Mouse (Mus musculus) midbrain, embryonic 13.5 days (tissue): ENCODE measurements at regions not wholly inside any gene's neighbourhood (a gene's known extent, or its start where the extent isn't known, plus 50 kb on each side); places are given as distances from the start of the nearest gene placed in this dataset.
A peak's percentile ranks its signal among the peaks of the same experiment; 100 is the strongest.

ENCODE experiments used
- ATAC-seq: fragments of 200-750 bp; cut with Nextera tagmentation; 2 replicates; pipeline ENCODE4 v1.8.0; 2017; ENCODE audit warnings: mild to moderate bottlenecking, moderate TSS enrichment, moderate library complexity
- H3K27ac ChIP-seq: fragments of 300-500 bp; sonication (generic); 2 replicates; pipeline ENCODE4 v1.5.1; 2015; ENCODE audit warnings: inconsistent platforms, mild to moderate bottlenecking, moderate library complexity
- H3K27me3 ChIP-seq: fragments of 300-500 bp; sonication (generic); 2 replicates; pipeline ENCODE4 v1.6.1; 2015; ENCODE audit warnings: mild to moderate bottlenecking, inconsistent platforms
- H3K36me3 ChIP-seq: fragments of 300-500 bp; sonication (generic); 2 replicates; pipeline ENCODE4 v1.6.1; 2015; ENCODE audit warnings: mild to moderate bottlenecking, inconsistent platforms
- H3K4me1 ChIP-seq: fragments of 300-500 bp; sonication (generic); replicated peaks from 2 replicates; pipeline ENCODE4 v1.6.1; 2015; ENCODE audit warnings: inconsistent platforms
- H3K4me2 ChIP-seq: fragments of 300-500 bp; sonication (generic); replicated peaks from 2 replicates; pipeline ENCODE4 v1.6.1; 2015; ENCODE audit warnings: moderate library complexity, mild to moderate bottlenecking, inconsistent platforms
- H3K4me3 ChIP-seq: fragments of 300-500 bp; sonication (generic); replicated peaks from 2 replicates; pipeline ENCODE4 v1.5.1; 2015; ENCODE audit warnings: mild to moderate bottlenecking, inconsistent platforms
- H3K9ac ChIP-seq: fragments of 300-500 bp; sonication (generic); replicated peaks from 2 replicates; pipeline ENCODE4 v1.6.1; 2015; ENCODE audit warnings: mild to moderate bottlenecking, inconsistent platforms
- H3K9me3 ChIP-seq: fragments of 300-500 bp; sonication (generic); 2 replicates; pipeline ENCODE4 v1.6.1; 2016; ENCODE audit warnings: mild to moderate bottlenecking, inconsistent platforms
- WGBS: fragments of 180-500 bp; shearing (Covaris S2); methylation state at CpG from one replicate; pipeline ENCODE4 v1.1.7; 2015; 5-methylcytosine and 5-hydroxymethylcytosine counted together

GRCm38 (mm10) chr3:120810527-120810926, 361.0 kb downstream of the Rwdd3 start:
- 58% methylated on average over 5 of the region's 5 CpGs for WGBS
- ATAC-seq: peak; percentile 34; the same call in 1 of the 2 replicates
- Histone ChIP-seq H3K27ac (0 out of 2 replicates have a peak overlapping the region, but pooled peaks have one; percentile 31), H3K27me3 (no peaks in the 10 kb centered on the region), H3K36me3 (no peaks in the 10 kb centered on the region), H3K4me3 (no peak overlapping the region), H3K4me2 (no peak overlapping the region), H3K4me1 (peaks cover 14% of the 10 kb centered on the region), H3K9ac (no peak overlapping the region), H3K9me3 (no peaks in the 10 kb centered on the region)

DNA sequence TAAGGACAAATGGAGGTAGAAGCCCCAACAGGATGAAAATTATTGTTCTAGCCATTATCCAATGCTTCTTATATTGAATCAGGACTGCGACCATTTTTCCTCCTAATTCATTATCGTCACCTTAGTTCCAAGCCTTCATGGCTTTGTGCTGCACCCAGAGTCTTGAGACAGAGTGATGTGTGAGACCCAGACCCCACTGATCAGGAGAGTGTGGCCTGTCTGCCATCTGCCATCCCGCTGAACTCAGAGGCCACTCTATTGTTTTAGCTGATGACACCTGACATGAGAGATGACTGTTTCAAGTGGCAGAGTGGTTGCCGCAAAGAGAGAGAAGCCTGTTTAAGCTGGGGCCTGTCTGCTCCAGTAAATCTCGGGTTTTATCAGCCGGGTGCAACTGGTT, 361.4 kb downstream of the Rwdd3 start:
- 0 out of 2 replicates have a peak, but pooled peaks have one; percentile 56 for ATAC-seq
- no peaks in the 10 kb centered on the region for H3K27me3 ChIP-seq
- H3K9ac ChIP-seq: no peak overlapping the region
- peaks cover 14% of the 10 kb centered on the region for H3K4me1 ChIP-seq
- 63% methylated on average over 6 of the region's 6 CpGs for WGBS
- H3K36me3 ChIP-seq: no peaks in the 10 kb centered on the region
- H3K9me3 ChIP-seq: no peaks in the 10 kb centered on the region
- peak overlapping the region; percentile 31; the same call in 1 of the 2 replicates for H3K27ac ChIP-seq
- H3K4me2 ChIP-seq: no peak overlapping the region
- H3K4me3 ChIP-seq: no peak overlapping the region

GRCm38 (mm10) chr3:120786659-120787058, 384.8 kb downstream of the Rwdd3 start:
- H3K27me3 ChIP-seq: no peaks in the 10 kb centered on the region
- H3K36me3 ChIP-seq: no peaks in the 10 kb centered on the region
- H3K27ac ChIP-seq: no peak overlapping the region
- ATAC-seq: no peak
- no peaks in the 10 kb centered on the region for H3K9me3 ChIP-seq
- no peak overlapping the region for H3K9ac ChIP-seq
- no peak overlapping the region for H3K4me3 ChIP-seq
- WGBS: 89% methylated on average over 9 of the region's 9 CpGs
- H3K4me1 ChIP-seq: no peaks in the 10 kb centered on the region
- H3K4me2 ChIP-seq: no peak overlapping the region

- no peak overlapping the region for H3K9ac ChIP-seq
- no peaks in the 10 kb centered on the region for H3K27me3 ChIP-seq
- 0 out of 2 replicates have a peak, but pooled peaks cover 2% of the 10 kb centered on the region for H3K4me1 ChIP-seq
- no peak overlapping the region for H3K4me3 ChIP-seq
- H3K9me3 ChIP-seq: no peaks in the 10 kb centered on the region
- ATAC-seq: no peak
- no peak overlapping the region for H3K27ac ChIP-seq
- no peak overlapping the region for H3K4me2 ChIP-seq
- no peaks in the 10 kb centered on the region for H3K36me3 ChIP-seq
- WGBS: 80% methylated on average over 6 of the region's 6 CpGs
These were observed 390.0 kb downstream of the Rwdd3 start for GRCm38 (mm10) chr3:120781486-120781885.

- Histone ChIP-seq H3K27me3 (no peaks in the 10 kb centered on the region), H3K9ac (no peak overlapping the region), H3K27ac (no peak overlapping the region), H3K4me1 (0 out of 2 replicates have a peak, but pooled peaks cover 2% of the 10 kb centered on the region), H3K9me3 (no peaks in the 10 kb centered on the region), H3K36me3 (no peaks in the 10 kb centered on the region), H3K4me2 (no peak overlapping the region), H3K4me3 (no peak overlapping the region)
- ATAC-seq: no peak
These were observed 392.4 kb downstream of the Rwdd3 start for GRCm38 (mm10) chr3:120779091-120779490.

- Histone ChIP-seq H3K27me3 (no peaks in the 10 kb centered on the region), H3K4me1 (no peaks in the 10 kb centered on the region), H3K27ac (no peak overlapping the region), H3K36me3 (no peaks in the 10 kb centered on the region), H3K4me2 (no peak overlapping the region), H3K9ac (no peak overlapping the region), H3K4me3 (no peak overlapping the region), H3K9me3 (no peaks in the 10 kb centered on the region)
- no peak for ATAC-seq
- 77% methylated on average over 6 of the region's 6 CpGs for WGBS
These were observed 396.5 kb downstream of the Rwdd3 start for GRCm38 (mm10) chr3:120774951-120775350.

GRCm38 (mm10) chr3:120761681-120762080, 409.8 kb downstream of the Rwdd3 start:
- Histone ChIP-seq H3K36me3 (no peaks in the 10 kb centered on the region), H3K4me1 (no peaks in the 10 kb centered on the region), H3K4me3 (no peak overlapping the region), H3K9ac (no peak overlapping the region), H3K4me2 (no peak overlapping the region), H3K27me3 (no peaks in the 10 kb centered on the region), H3K9me3 (no peaks in the 10 kb centered on the region), H3K27ac (no peak overlapping the region)
- ATAC-seq: no peak
- 70% methylated on average over 4 of the region's 4 CpGs for WGBS

DNA sequence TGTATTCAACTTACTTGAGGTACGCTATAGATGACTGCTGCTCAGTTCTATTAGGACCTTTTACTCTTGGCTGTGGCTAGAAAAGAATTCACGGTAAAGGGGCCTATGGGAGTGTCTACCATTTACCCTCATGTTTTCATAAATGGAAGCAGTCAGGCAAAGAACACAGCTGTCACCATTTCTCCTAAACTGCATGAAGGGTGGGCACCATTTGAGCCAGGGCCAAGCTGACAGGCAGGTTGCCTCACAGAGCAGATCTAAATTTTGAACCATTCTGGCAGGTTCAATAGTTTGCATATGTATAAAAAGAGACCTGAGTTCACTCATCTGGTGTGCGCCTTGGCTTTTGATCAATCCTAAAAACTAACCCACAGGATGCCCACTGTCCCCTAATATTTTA, 410.3 kb downstream of the Rwdd3 start:
- Histone ChIP-seq H3K4me2 (no peak overlapping the region), H3K4me1 (no peaks in the 10 kb centered on the region), H3K9ac (no peak overlapping the region), H3K27ac (no peak overlapping the region), H3K27me3 (no peaks in the 10 kb centered on the region), H3K9me3 (no peaks in the 10 kb centered on the region), H3K4me3 (no peak overlapping the region), H3K36me3 (no peaks in the 10 kb centered on the region)
- WGBS: 82% methylated on average over 3 of the region's 3 CpGs
- ATAC-seq: no peak

GRCm38 (mm10) chr3:120748513-120748912, 423.0 kb downstream of the Rwdd3 start:
- Histone ChIP-seq H3K4me3 (no peak overlapping the region), H3K4me1 (no peaks in the 10 kb centered on the region), H3K36me3 (no peaks in the 10 kb centered on the region), H3K27ac (no peak overlapping the region), H3K27me3 (no peaks in the 10 kb centered on the region), H3K4me2 (no peak overlapping the region), H3K9me3 (no peaks in the 10 kb centered on the region), H3K9ac (no peak overlapping the region)
- no peak for ATAC-seq
- 78% methylated on average over 4 of the region's 4 CpGs for WGBS

GRCm38 (mm10) chr3:120747678-120748077, 423.8 kb downstream of the Rwdd3 start:
- H3K4me3 ChIP-seq: no peak overlapping the region
- no peak overlapping the region for H3K4me2 ChIP-seq
- H3K9me3 ChIP-seq: no peaks in the 10 kb centered on the region
- H3K27ac ChIP-seq: no peak overlapping the region
- no peaks in the 10 kb centered on the region for H3K4me1 ChIP-seq
- no peak overlapping the region for H3K9ac ChIP-seq
- 92% methylated on average over 4 of the region's 4 CpGs for WGBS
- no peak for ATAC-seq
- H3K27me3 ChIP-seq: no peaks in the 10 kb centered on the region
- H3K36me3 ChIP-seq: no peaks in the 10 kb centered on the region

GRCm38 (mm10) chr3:120733332-120733731, 438.2 kb downstream of the Rwdd3 start:
- Histone ChIP-seq H3K4me3 (no peak overlapping the region), H3K27ac (no peak overlapping the region), H3K27me3 (no peaks in the 10 kb centered on the region), H3K4me1 (peaks cover 23% of the 10 kb centered on the region), H3K9ac (no peak overlapping the region), H3K36me3 (no peaks in the 10 kb centered on the region), H3K4me2 (no peak overlapping the region), H3K9me3 (no peaks in the 10 kb centered on the region)
- ATAC-seq: no peak
- WGBS: 97% methylated on average over 6 of the region's 6 CpGs

- Histone ChIP-seq H3K4me3 (no peak overlapping the region), H3K4me2 (no peak overlapping the region), H3K9ac (no peak overlapping the region), H3K4me1 (peaks cover 23% of the 10 kb centered on the region), H3K9me3 (no peaks in the 10 kb centered on the region), H3K27ac (no peak overlapping the region), H3K27me3 (no peaks in the 10 kb centered on the region), H3K36me3 (no peaks in the 10 kb centered on the region)
- 96% methylated on average over 8 of the region's 8 CpGs for WGBS
- ATAC-seq: no peak
These were observed 439.1 kb downstream of the Rwdd3 start for GRCm38 (mm10) chr3:120732391-120732790.

DNA sequence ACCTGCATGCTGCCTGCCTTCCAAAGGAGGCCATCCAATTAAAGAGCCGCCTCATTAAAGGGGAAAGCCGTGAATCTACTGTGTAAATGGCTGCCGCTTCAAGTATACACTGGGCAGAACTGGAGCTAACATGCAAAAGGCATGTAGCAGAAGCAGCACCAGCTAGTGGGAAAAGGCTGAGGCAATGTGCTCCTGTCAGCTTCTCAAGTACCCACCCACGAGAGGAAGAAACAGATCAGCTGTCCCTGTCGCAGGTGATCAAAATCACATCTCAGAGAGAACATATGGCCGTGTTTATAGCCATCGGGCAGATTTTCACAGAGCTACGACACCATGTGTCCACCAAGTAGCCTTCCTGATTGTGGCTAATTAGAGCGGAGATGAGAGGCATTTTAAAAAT, 440.2 kb downstream of the Rwdd3 start:
- no peak overlapping the region; the same call in 1 of the 2 replicates for H3K27ac ChIP-seq
- no peaks in the 10 kb centered on the region for H3K9me3 ChIP-seq
- H3K4me1 ChIP-seq: peaks cover 23% of the 10 kb centered on the region
- no peak overlapping the region for H3K9ac ChIP-seq
- H3K27me3 ChIP-seq: no peaks in the 10 kb centered on the region
- no peaks in the 10 kb centered on the region for H3K36me3 ChIP-seq
- peak; percentile 72 for ATAC-seq
- WGBS: 68% methylated on average over 9 of the region's 9 CpGs
- no peak overlapping the region for H3K4me2 ChIP-seq
- no peak overlapping the region for H3K4me3 ChIP-seq
